Mouse (Mus musculus): ENCODE measurements around the gene Dlx3.

Gene Dlx3

DNA sequence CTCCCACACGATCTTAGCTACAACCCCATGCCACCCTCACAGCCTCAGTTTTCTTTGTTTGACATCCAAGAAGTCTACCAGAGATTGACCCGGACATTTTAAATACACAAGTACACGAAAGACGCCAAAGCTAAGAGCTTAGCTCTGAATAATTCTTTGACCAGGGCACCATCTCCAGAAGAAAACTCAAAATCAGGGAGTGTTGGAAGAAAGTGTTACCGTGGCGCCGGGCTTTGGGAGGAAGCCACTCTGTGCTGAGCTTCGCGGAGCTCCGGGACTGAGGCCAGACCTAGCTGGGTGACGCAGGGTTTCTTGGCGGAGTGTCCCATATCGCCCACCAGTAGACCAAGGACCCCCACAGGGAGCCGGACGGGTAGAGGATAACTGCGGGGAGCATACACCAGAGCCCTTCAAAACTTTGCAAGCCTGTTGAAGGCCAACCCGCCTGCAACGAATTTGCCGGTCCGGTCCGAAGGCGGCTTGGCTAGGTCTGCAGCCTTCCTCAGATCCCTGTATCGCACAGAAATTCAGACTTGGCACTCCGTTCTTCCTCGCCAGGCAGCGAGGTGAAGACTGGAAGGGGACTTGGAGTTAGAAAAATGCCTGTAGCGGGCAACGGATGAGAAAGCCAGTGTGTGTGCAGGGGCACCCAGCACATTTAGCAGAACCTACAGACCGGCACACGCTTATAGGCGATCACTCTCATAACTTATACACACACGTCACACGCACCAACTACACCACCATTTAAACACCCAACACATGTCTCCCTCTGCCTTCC lies 30.5 kb downstream of the Dlx3 start:
- in situ Hi-C loops (cut with MboI, MseI): no loop called here

DNA sequence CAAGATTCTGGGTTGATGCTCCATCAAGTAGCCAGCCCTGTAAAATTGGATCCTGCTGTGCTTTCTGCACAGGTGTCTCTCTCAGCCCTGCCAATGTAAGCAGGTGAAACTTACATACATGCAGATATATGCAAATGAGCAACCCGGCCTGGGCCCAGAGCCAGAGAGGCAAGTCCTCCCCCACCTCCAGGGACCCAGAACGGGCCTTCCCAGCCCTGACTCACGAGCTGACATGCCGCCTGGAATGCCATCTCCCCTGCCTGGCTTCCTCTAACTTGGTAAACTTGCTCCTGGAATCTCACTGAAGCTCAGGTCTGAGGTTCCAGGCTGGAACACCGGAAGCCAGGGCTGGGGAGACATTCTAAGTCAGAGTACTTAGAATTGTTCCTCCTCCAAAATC lies 33.2 kb downstream of the Dlx3 start:
- in situ Hi-C loops (cut with MboI, MseI): no loop called here

DNA sequence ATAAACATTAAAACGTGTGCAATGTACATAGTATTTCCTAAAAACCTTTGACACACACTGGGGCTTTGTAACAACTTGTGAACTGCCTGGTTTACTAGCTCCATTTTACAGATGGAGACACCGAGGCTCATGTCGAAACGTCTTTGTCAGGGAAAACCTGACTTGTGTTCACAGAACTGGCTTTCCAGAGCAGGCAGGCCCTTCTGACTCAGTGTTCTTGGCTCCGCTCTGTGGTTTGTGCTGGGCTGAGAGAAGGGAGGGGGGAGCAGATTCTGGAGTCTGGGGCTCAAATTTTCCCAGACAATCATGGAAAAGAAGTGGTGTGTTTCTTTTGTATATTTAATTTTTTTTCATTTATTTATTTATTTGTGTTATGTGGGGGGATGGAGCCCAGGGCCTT lies 33.8 kb downstream of the Dlx3 start:
- in situ Hi-C loops (cut with MboI, MseI): no loop called here

DNA sequence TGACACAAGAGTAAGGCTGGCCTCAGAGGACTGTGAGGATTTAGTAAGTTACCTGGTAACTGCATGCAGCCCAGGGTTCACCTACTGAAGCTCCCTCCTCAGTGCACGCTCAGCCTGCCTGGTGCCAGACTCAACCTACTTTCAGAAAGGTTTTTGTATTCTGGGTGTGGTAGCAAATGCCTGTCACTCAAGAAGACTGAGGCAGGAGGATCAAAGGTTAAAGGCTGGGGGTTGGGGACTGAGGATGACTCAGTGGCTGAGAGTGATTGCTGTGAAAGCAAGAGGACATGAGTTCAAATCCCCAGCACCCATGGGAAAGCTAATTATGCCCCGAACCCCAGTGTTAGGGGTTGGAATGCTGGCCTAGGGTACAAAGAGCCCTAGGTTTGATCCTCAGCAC lies 35.6 kb downstream of the Dlx3 start:
- in situ Hi-C loops (cut with MboI, MseI): no loop called here

DNA sequence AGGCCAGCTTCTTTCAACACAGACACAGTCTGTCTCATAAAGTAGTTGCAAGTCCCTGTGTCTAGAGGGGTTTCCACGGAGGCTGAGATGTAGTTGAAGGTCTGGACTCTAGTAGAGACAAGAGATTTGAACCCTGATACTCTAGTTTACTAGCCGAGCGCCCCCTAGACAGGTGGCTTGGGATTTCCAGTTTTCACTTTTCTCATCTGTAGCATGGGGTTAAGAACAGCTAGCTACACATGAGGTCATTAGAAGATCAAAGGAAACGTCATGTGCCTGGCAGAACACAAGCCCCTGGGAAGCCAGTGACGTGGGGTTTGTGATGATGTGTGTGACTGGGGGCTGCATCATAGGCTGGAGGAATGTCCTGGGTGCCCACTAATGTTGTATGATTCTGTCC lies 37.4 kb downstream of the Dlx3 start:
- in situ Hi-C loops (cut with MboI, MseI): no loop called here

DNA sequence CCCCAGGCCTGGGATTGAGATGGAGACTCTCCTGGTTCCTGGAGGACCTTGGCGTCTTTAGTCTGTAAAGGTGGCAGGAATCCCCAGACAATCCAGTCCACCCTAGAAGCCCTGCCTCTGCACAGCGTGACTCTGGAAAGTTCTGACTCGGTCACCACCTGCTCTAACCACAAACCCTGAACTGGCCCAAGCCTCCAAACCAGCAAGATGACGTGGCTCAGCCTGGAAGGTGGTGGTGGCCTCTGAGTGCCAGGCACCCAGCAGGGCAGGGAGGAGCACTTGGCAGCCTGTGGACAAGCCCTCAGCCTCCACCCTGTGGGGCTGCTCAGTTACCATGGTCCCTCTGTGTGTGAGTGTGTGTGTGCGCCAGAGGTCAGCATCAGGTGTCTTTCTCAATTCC lies 38.0 kb downstream of the Dlx3 start:
- in situ Hi-C loops (cut with MboI, MseI): no loop called here

DNA sequence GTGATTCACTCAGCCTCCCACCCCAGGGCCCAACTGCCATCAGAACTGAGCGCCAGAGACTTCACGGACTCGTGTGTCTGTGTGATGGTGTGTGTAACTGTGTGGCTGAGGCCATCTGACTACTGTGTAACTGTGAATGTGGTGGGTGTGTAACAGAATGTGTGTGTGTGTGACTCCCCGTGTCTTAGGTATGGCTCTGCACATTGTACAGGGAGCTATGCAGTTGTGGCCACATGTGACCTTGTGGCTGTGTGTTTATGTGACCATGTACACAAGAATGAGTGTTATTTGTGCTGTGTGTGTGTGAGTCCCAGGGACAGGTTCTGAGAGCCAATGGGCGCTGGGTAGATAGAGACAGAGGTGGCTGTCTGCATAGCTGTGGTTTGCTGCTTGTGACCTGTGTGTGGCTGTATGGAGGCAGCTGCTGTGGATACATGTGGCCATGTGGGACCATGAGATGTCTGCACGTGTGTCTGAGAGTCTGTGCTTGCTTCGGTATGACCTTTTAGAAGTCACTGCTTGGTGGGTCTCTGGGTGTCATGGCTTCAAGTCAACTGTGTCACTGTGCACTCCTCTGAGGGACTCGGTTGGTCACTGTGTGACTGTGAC lies 39.9 kb downstream of the Dlx3 start:
- in situ Hi-C loops (cut with MboI, MseI): no loop called here

DNA sequence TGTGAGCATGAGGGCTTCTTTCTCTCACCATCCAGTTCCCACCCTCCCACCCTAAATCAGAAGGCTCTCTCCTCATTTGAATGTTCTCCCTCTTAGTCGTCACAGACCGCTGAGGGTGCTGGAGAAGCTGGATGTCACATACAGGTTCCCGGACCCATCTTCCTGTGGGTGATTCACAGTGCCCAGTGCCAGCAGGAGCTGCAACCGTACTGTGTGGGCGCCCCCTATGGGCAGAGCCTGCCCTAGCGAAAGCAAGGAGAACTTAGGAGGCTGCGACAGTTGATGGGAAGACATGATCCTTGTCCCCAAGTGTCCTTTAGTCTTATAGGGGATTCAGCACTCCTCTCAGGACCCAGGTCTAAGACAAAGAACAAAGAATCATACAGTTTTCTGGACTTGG lies 40.8 kb downstream of the Dlx3 start:
- in situ Hi-C loops (cut with MboI, MseI): no loop called here

DNA sequence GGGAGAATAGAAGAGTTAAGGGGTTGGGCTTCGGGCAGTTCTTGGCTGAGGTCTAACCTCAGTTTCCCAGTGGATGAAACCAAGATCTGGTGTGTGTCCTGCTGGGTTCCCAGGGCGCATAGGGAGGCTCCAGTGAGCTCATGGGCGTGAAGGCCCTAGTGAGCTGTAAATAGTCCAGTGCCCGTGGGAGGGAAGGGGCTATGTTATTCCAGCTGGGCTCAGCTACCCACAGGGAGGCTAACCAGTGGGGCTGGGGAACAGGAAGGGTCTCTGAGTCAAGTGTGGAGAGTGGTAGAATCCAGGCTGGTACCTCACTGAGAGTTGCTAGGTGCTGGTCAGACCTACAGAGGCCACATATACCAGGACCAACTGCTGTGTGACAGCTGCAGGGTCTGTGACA lies 41.8 kb downstream of the Dlx3 start:
- in situ Hi-C loops (cut with MboI, MseI): no loop called here

DNA sequence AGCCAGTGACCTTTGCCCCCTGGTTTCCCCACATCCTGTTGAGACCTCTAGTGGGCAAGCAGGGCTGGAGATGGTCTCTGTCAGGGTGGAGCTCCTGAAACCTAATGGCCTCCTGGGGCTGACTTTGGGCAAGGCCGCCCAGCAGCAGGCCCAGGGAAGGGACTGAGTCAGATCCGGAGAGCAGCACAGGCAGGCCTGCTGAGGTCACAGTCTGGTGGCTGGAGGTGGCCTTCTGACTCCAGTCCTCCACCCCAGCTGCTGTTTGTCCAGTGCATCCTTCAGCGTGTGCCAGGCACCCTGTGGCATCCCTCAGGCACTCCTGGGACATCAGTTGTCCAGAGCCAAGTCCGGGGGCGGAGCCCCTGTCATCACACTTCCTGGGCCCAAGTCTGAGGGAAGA lies 45.9 kb downstream of the Dlx3 start:
- in situ Hi-C loops (cut with MboI, MseI): no loop called here
